Mouse (Mus musculus) lung, embryonic 14.5 days (tissue): ENCODE measurements around the gene Mybbp1a. TPM values are rescaled to one million over a fixed set of nuclear protein-coding genes. Genes with fewer than 3 reads are reported as not detected.

Source experiments
- ATAC-seq: fragments of 200-750 bp; cut with Nextera tagmentation; 2 replicates; pipeline ENCODE4 v1.8.0; 2017; ENCODE audit warnings: mild to moderate bottlenecking, moderate TSS enrichment, moderate library complexity; ENCODE audit not compliant: insufficient read depth
- DNase-seq: peaks from one replicate; pipeline ENCODE4 v3.0.0-alpha.2; 2015
- H3K27ac ChIP-seq: fragments of 300-500 bp; sonication (generic); 2 replicates; pipeline ENCODE4 v1.5.1; 2014; ENCODE audit warnings: low read depth, mild to moderate bottlenecking, moderate library complexity
- H3K27me3 ChIP-seq: fragments of 300-500 bp; sonication (generic); 2 replicates; pipeline ENCODE4 v1.6.1; 2014; ENCODE audit warnings: low read length, control low read depth; ENCODE audit not compliant: insufficient read depth
- H3K36me3 ChIP-seq: fragments of 300-500 bp; sonication (generic); 2 replicates; pipeline ENCODE4 v1.6.1; 2014; ENCODE audit warnings: control low read depth; ENCODE audit not compliant: insufficient read depth
- H3K4me1 ChIP-seq: fragments of 300-500 bp; sonication (generic); 2 replicates; pipeline ENCODE4 v1.6.1; 2014; ENCODE audit warnings: antibody characterized with exemption, control low read depth; ENCODE audit not compliant: insufficient read depth
- H3K4me2 ChIP-seq: fragments of 300-500 bp; sonication (generic); 2 replicates; pipeline ENCODE4 v1.6.1; 2014; ENCODE audit warnings: mild to moderate bottlenecking
- H3K4me3 ChIP-seq: fragments of 300-500 bp; sonication (generic); 2 replicates; pipeline ENCODE4 v1.5.1; 2014; ENCODE audit warnings: low read depth, low read length
- H3K9ac ChIP-seq: fragments of 300-500 bp; sonication (generic); 2 replicates; pipeline ENCODE4 v1.6.1; 2014
- H3K9me3 ChIP-seq: fragments of 300-500 bp; sonication (generic); 2 replicates; pipeline ENCODE4 v1.6.1; 2016; ENCODE audit warnings: low read depth, low read length, control low read depth
- CTCF ChIP-seq: IDR thresholded peaks from 2 replicates; pipeline ENCODE4 v1.5.1; 2016; ENCODE audit warnings: antibody characterized with exemption, low read depth
- WGBS: fragments of 180-500 bp; shearing (Covaris S2); extraction: QIAGEN DNeasy Blood & Tissue Kit; methylation state at CpG from one replicate; pipeline ENCODE4 v1.1.7; 2014; 5-methylcytosine and 5-hydroxymethylcytosine counted together
- polyA plus RNA-seq: library from polyadenylated mRNA; unstranded; fragments of >200 nt; fragmentation: Nextera tagmentation; extraction: Ambion mirVana; gene quantifications from 2 replicates; pipeline ENCODE4 v1.2.1, GENCODE M21; 2014

Mybbp1a gene
- polyA plus RNA-seq, 1 experiment from 2014 or later: 161 TPM

DNA sequence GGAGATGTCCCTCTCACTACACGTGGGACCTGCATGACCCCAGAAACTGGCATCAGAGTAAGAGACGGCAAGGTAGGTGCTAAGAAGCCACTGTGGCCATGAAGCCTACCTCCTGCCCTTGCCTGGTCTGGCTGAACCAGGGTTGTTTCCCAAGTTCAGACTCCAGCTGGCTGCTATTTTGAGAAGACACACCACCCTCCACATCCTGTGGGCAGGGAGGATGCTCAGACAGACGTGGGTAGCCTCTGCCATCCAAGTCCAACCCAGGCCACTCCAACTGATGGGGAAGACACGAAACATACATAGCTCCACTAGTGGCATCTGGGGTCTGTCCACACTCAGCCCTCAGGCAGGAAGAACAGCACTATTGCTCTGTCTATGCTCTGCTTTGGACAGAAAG is 28.8 kb downstream of the Mybbp1a start:
- no peak for DNase-seq
- Histone ChIP-seq H3K4me2 (no peak overlapping the region), H3K27me3 (no peaks in the 10 kb centered on the region), H3K27ac (peak overlapping the region; percentile 74), H3K9me3 (no peaks in the 10 kb centered on the region), H3K36me3 (no peaks in the 10 kb centered on the region), H3K4me3 (no peak overlapping the region), H3K4me1 (peaks cover 55% of the 10 kb centered on the region), H3K9ac (no peak overlapping the region)
- 54% methylated on average over 4 of the region's 4 CpGs for WGBS
- no peak for TF ChIP-seq CTCF
- no peak for ATAC-seq

DNA sequence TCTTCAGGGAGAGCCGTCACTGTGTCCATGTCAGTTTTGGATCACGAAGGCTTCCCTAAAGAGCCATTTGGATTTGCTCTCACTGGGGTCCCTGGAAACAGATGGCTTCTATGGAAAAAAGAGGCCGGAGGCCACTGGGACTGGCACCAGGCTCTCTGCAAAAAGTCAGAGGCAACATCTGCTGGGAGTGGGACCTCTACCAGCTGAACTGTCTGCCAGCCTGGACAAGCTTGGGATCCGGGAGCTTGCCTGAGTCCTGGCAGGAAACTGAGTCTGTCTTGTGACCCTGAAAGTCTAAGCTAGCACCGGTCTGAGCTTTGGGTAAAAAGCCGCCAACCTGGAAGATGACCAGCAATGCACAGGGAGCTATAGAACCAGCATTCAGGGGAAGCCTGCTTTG is 30.2 kb downstream of the Mybbp1a start:
- Histone ChIP-seq H3K4me2 (no peak overlapping the region), H3K4me1 (peaks cover 46% of the 10 kb centered on the region), H3K27me3 (no peaks in the 10 kb centered on the region), H3K36me3 (no peaks in the 10 kb centered on the region), H3K9me3 (no peaks in the 10 kb centered on the region), H3K4me3 (no peak overlapping the region), H3K9ac (no peak overlapping the region), H3K27ac (peak overlapping the region; percentile 89)
- no peak for TF ChIP-seq CTCF
- DNase-seq: no peak
- no peak for ATAC-seq
- 72% methylated on average over 6 of the region's 6 CpGs for WGBS

DNA sequence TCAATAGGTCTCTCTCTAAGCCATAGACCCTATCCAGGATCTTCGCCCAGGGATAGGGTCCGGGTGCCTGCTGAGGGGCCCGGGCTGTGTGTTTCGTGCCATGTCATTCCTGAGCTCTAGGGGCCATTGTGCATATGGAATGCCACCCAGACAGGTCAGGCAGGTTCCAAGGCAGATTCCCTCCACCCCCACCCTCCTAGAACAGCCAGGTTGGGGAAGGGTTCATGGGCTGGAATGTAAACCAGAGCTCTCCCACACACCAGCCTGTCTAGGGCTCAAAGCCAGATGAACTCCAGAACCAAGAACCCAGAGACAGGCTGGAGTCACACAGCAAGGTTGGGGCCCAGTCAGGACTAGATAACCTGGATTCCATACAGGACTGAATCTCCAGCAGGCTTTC is 32.4 kb downstream of the Mybbp1a start:
- H3K27me3 ChIP-seq: no peaks in the 10 kb centered on the region
- no peak overlapping the region for H3K4me3 ChIP-seq
- no peak overlapping the region for H3K9ac ChIP-seq
- peak overlapping the region; percentile 61 for H3K27ac ChIP-seq
- DNase-seq (peak; percentile 63), ATAC-seq (peak; percentile 57)
- no peak for TF ChIP-seq CTCF
- no peaks in the 10 kb centered on the region for H3K36me3 ChIP-seq
- WGBS: 62% methylated on average over 4 of the region's 4 CpGs
- H3K9me3 ChIP-seq: no peaks in the 10 kb centered on the region
- H3K4me1 ChIP-seq: peaks cover 38% of the 10 kb centered on the region
- H3K4me2 ChIP-seq: no peak overlapping the region

DNA sequence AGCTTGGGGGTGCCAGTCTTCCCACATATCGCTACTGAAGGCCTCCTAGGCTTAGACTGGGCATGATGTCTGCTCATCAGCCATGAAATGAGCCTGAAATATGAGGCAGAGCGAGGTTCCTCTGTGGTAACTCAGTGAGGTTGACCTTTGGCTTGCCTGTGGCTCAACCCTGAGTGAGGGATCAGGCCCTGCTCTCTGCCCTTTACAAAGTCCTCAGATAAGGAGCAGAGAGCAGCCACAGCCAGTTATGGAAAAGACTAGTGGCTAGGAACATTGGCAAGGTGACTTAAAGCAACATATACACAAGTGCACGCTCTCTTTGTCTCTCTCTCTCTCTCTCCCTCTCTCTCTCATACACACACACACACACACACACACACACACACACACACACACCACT is 33.8 kb downstream of the Mybbp1a start:
- no peak overlapping the region for H3K4me2 ChIP-seq
- H3K4me3 ChIP-seq: no peak overlapping the region
- no peak overlapping the region for H3K27ac ChIP-seq
- WGBS: 72% methylated on average over 3 of the region's 3 CpGs
- ATAC-seq: no peak
- no peaks in the 10 kb centered on the region for H3K9me3 ChIP-seq
- no peaks in the 10 kb centered on the region for H3K27me3 ChIP-seq
- H3K36me3 ChIP-seq: no peaks in the 10 kb centered on the region
- no peak for TF ChIP-seq CTCF
- no peak overlapping the region for H3K9ac ChIP-seq
- peaks cover 24% of the 10 kb centered on the region; the same call in 1 of the 2 replicates for H3K4me1 ChIP-seq
- DNase-seq: no peak

DNA sequence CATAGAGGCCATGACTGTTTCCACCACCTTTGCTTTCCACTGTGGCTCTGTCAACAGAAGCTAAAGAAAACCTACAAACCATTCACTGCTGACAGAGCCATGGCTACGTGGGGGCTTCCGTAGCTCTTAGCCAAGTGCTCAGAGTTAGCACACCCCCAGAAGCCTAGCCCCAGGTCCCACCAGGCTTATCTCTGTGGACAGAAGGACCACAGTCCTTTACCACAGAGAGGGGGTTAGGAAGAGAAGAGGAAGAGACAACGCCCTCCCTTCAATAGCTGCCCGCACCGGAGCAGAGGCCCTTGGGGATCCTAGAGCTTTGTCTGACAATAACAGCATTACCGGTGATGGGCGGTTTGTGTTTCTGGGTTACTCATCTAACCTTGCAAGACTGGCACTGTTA is 34.3 kb downstream of the Mybbp1a start:
- H3K4me1 ChIP-seq: peaks cover 23% of the 10 kb centered on the region; the same call in 1 of the 2 replicates
- no peak overlapping the region for H3K9ac ChIP-seq
- H3K4me3 ChIP-seq: no peak overlapping the region
- no peaks in the 10 kb centered on the region for H3K27me3 ChIP-seq
- ATAC-seq (no peak), DNase-seq (no peak)
- TF ChIP-seq CTCF: no peak
- no peak overlapping the region for H3K4me2 ChIP-seq
- H3K9me3 ChIP-seq: no peaks in the 10 kb centered on the region
- 77% methylated on average over 7 of the region's 7 CpGs for WGBS
- H3K36me3 ChIP-seq: no peaks in the 10 kb centered on the region
- H3K27ac ChIP-seq: no peak overlapping the region; the same call in 1 of the 2 replicates

DNA sequence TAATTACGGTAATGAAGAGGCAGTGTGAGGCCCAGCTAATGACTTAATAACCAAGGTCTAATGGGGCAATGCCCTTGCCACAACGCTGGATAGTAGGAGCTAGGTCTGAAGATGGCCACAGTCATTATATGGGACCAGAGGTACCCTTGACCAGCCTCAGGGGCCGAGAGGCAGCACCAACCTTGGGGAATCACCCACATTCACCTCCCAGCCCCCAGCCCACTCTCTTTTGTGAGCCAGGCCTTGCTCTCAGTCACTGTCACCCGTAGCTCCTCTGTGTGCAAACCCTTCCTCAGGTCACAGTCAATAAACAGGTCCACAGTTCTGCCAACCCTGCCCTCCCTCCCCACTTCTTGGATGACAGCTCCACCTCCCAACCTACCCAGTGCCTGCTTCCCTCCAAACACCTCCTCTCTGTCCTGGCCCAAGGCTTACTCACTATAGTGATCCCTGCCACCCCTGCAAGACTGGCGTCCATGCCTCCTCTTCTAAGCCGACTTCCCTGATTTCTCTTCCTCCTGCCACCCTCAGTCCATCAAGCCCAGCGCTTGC is 35.0 kb downstream of the Mybbp1a start:
- Histone ChIP-seq H3K27ac (no peak overlapping the region), H3K9ac (no peak overlapping the region), H3K4me3 (no peak overlapping the region), H3K9me3 (no peaks in the 10 kb centered on the region), H3K27me3 (no peaks in the 10 kb centered on the region), H3K4me1 (peaks cover 22% of the 10 kb centered on the region; the same call in 1 of the 2 replicates), H3K4me2 (no peak overlapping the region), H3K36me3 (no peaks in the 10 kb centered on the region)
- WGBS: 75% methylated on average over 7 of the region's 7 CpGs
- ATAC-seq: no peak
- TF ChIP-seq CTCF: no peak
- DNase-seq: no peak

DNA sequence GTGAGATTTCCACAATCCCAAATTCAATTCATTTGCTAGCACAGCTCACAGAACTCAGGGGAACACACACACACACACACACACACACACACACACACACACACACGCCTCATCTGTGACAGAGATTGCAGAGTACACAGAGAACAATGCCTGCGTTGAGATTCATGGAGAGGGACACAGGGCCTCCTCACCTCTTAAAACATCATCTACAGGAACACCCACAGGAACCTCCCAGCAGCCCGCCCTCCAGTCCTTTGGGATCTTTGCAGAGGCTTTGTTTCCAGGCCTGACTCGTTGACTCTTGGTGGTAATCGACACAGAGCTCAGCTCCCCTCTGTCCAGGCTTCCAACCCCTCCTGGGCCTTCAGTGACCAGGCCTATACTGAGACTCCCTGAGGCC is 36.0 kb downstream of the Mybbp1a start:
- H3K27me3 ChIP-seq: no peaks in the 10 kb centered on the region
- peak overlapping the region; percentile 21; the same call in 1 of the 2 replicates for H3K27ac ChIP-seq
- H3K9me3 ChIP-seq: no peaks in the 10 kb centered on the region
- no peak overlapping the region for H3K9ac ChIP-seq
- H3K4me1 ChIP-seq: peaks cover 16% of the 10 kb centered on the region; the same call in 1 of the 2 replicates
- H3K36me3 ChIP-seq: no peaks in the 10 kb centered on the region
- DNase-seq: no peak
- H3K4me3 ChIP-seq: no peak overlapping the region
- WGBS: 39% methylated on average over 5 of the region's 5 CpGs
- no peak overlapping the region for H3K4me2 ChIP-seq
- ATAC-seq: no peak
- TF ChIP-seq CTCF: no peak
